Mouse (Mus musculus) liver, postnatal 0 days (tissue): ENCODE measurements around the gene Heatr5a.

Experiments
- CTCF ChIP-seq: sonication (generic); IDR thresholded peaks from 2 replicates; pipeline ENCODE4 v1.5.1; 2016; ENCODE audit warnings: antibody characterized with exemption, low read depth
- EP300 ChIP-seq: IDR thresholded peaks from 2 replicates; pipeline ENCODE4 v1.6.1; 2016; ENCODE audit warnings: antibody characterized with exemption, low read depth, mild to moderate bottlenecking

GRCm38 (mm10) chr12:51995738-51996536 lies 24.8 kb upstream of the Heatr5a start:
- TF ChIP-seq CTCF (no peak), EP300 (no peak)
